Mouse (Mus musculus) spleen, adult 2 months (tissue): ENCODE results near the gene Grm4. TPM values are rescaled to one million over a fixed set of nuclear protein-coding genes. Genes with fewer than 3 reads are reported as not detected.

Source experiments
- DNase-seq, 2 experiments: peaks; one replicate each; pipeline versions ENCODE4 v3.0.0 to v3.0.0-alpha.2; 2012 to 2021; ENCODE audit warnings: low spot score in 2 of 2, low read depth in 1 of 2
- H3K27ac ChIP-seq: fragments of 200-500 bp; 2 replicates; pipeline ENCODE4 v1.5.1; 2012; ENCODE audit warnings: low read length, inconsistent platforms; ENCODE audit not compliant: insufficient read depth
- H3K27me3 ChIP-seq: fragments of 200-500 bp; 2 replicates; pipeline ENCODE4 v1.6.1; 2012; ENCODE audit warnings: mild to moderate bottlenecking, moderate library complexity, low read length, inconsistent platforms; ENCODE audit not compliant: control insufficient read depth, insufficient read depth
- H3K36me3 ChIP-seq: fragments of 200-500 bp; 2 replicates; pipeline ENCODE4 v1.6.1; 2012; ENCODE audit warnings: mild to moderate bottlenecking, low read length, inconsistent platforms; ENCODE audit not compliant: control insufficient read depth, insufficient read depth
- H3K4me1 ChIP-seq: fragments of 200-500 bp; 2 replicates; pipeline ENCODE4 v1.6.1; 2011; ENCODE audit warnings: inconsistent platforms; ENCODE audit not compliant: control insufficient read depth, insufficient read depth, insufficient read length
- H3K4me3 ChIP-seq: fragments of 200-500 bp; 2 replicates; pipeline ENCODE4 v1.5.1; 2011; ENCODE audit warnings: mild to moderate bottlenecking, inconsistent platforms; ENCODE audit not compliant: insufficient read depth, insufficient read length; ENCODE audit errors: extremely low read depth
- CTCF ChIP-seq: fragments of 200-500 bp; IDR thresholded peaks from 2 replicates; pipeline ENCODE4 v1.5.1; 2011; ENCODE audit warnings: mild to moderate bottlenecking, inconsistent platforms; ENCODE audit not compliant: insufficient read depth, insufficient read length, insufficient replicate concordance; ENCODE audit errors: extremely low read depth
- POLR2A ChIP-seq: fragments of 200-500 bp; IDR thresholded peaks from 2 replicates; pipeline ENCODE4 v1.6.1; 2011; ENCODE audit warnings: low read depth, low read length, inconsistent platforms
- WGBS: fragments of 180-500 bp; shearing (Covaris S2); methylation state at CpG from one replicate; pipeline ENCODE4 v1.1.7; 2018; 5-methylcytosine and 5-hydroxymethylcytosine counted together
- polyA plus RNA-seq: library from polyadenylated mRNA; depleted of rRNA; stranded (reverse); fragments of >200 nt; gene quantifications from 2 replicates; pipeline ENCODE4 v1.2.3, GENCODE M21; 2012

The Grm4 gene
- polyA plus RNA-seq, 1 experiment, result 0.11 TPM

DNA sequence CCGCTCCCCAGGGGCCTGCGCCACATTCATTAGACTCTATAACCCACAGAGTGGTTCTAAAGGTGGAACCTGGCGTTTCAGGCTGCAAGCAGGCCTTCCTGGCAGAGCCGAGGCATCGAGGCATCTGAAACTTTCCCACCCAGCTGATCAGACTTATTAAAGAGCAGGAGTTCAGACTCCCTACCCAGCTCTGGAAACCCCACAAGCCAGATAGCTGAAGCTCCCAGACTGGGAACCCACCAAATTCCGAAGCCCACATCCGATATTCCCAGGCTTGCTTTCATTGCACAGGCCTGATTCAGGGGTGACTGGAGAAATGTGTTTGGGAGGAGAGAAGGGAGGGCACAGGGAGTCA lies 13.6 kb downstream of the Grm4 start:
- Histone ChIP-seq H3K36me3 (no peaks in the 10 kb centered on the region), H3K4me3 (no peak overlapping the region), H3K27me3 (peaks cover 9% of the 10 kb centered on the region), H3K4me1 (no peaks in the 10 kb centered on the region; the same call in 1 of the 2 replicates), H3K27ac (no peak overlapping the region)
- TF ChIP-seq CTCF, result no peak
- TF ChIP-seq POLR2A, result no peak
- no peak for DNase-seq
- 89% methylated on average over 7 of the region's 7 CpGs for WGBS

DNA sequence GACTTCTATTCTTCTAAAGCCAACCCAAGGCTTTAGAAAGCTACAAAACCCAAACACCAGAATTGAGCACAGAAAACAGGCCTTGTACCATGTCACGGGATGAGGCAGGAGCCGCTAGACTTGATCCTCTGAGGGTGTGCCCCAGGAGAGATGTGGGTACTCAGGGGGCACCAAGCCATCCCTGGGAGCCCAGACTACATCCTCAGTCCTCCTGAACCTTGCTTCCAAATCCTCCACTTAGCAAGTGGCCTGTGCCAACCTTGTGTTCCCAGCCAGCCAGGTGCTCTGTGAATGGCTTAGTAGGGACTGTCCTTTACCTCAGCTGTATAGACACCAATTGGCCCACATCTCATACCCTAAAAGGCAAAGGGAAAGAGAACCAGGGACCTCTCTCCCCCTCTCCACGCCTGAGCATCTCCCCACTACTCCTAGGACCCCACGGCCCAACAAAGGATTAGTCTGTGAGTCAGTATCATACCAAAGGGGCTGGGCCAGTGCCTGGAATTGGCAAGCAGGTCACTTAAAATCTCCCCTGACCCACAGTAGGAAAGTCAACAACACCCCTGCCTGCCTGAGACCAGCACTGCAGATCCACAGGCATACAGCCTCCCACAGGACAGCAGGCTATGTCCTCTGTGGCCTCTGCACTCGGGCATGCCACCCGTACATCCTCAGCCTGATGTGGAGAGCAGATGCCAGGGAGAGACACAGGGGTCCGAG lies 14.2 kb downstream of the Grm4 start:
- no peaks in the 10 kb centered on the region for H3K4me1 ChIP-seq
- H3K27ac ChIP-seq, result no peak overlapping the region
- no peak for TF ChIP-seq CTCF
- no peak for TF ChIP-seq POLR2A
- no peak overlapping the region for H3K4me3 ChIP-seq
- H3K36me3 ChIP-seq, result no peaks in the 10 kb centered on the region
- no peak for DNase-seq
- H3K27me3 ChIP-seq, result peaks cover 4% of the 10 kb centered on the region
- WGBS, result 83% methylated on average over 7 of the region's 7 CpGs

DNA sequence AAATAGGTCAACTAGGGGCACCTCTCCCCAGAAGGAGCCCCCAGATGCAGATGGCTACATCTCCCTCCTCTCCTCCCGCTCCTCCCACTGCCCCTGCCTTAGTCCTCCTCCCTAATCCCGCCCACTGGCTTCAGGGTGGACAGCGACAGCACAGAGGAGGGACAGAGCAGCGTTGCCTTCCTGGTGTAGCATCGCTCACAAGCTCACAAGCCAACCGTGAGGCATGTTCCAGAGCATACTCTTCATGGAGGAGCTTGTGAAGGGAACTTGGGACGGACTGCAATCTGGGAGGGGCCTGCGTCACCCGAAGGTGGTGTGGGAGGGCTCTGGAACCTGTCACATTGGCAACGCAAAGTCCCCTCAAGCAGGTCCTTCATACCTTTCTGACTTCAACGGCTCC lies 14.8 kb downstream of the Grm4 start:
- Histone ChIP-seq H3K4me1 (no peaks in the 10 kb centered on the region), H3K4me3 (no peak overlapping the region), H3K36me3 (no peaks in the 10 kb centered on the region), H3K27me3 (0 out of 2 replicates have a peak, but pooled peaks cover 2% of the 10 kb centered on the region), H3K27ac (no peak overlapping the region)
- TF ChIP-seq POLR2A, result no peak
- no peak for TF ChIP-seq CTCF
- WGBS, result 83% methylated on average over 11 of the region's 11 CpGs
- DNase-seq, result no peak

- H3K36me3 ChIP-seq, result no peaks in the 10 kb centered on the region
- TF ChIP-seq POLR2A (no peak), CTCF (no peak)
- DNase-seq, result no peak
- H3K27me3 ChIP-seq, result no peaks in the 10 kb centered on the region
- H3K27ac ChIP-seq, result no peak overlapping the region
- WGBS, result 80% methylated on average over 10 of the region's 10 CpGs
- H3K4me3 ChIP-seq, result no peak overlapping the region
- H3K4me1 ChIP-seq, result no peaks in the 10 kb centered on the region
Measured at GRCm38 (mm10) chr17:27505221-27505881, 15.9 kb downstream of the Grm4 start.

- Histone ChIP-seq H3K4me1 (no peaks in the 10 kb centered on the region), H3K36me3 (no peaks in the 10 kb centered on the region), H3K4me3 (no peak overlapping the region), H3K27me3 (no peaks in the 10 kb centered on the region), H3K27ac (no peak overlapping the region)
- DNase-seq, result no peak
- WGBS, result 73% methylated on average over 7 of the region's 7 CpGs
- TF ChIP-seq POLR2A, result no peak
- TF ChIP-seq CTCF, result no peak
Measured at GRCm38 (mm10) chr17:27503869-27504268, 17.3 kb downstream of the Grm4 start.

DNA sequence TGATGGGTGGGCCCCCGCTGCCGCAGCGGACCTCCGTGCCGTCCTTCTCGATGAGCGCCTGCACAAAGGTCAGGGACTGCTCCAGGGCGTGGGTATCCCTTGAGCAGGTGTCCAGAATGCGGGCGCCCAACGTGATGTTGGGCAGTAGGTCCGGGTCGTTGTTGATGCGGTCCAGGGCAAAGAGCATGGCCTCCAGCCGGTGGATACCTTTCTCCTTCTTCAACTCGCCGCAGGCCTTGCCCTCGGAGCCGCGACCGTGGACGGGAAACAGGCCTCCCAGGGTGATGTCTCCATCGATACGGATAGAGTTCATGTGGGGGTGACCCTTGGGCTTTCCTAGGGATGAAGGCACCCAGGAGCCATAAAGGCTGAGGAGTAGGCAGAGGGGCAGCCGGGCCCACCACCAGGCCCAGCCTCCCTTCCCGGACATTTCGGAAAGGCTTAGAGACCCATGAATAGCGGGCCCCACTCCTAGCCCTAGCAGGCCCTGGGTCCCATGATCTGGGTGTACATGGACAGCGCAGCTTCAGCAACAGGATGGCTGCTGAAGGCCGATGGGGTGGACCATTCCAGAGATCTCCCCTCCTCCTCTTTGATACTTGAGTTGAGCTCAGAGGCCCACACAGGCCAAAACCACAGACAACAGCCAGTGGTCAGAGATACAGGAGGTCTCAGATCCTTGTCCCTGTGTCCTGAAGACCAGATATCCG lies 18.3 kb downstream of the Grm4 start:
- Histone ChIP-seq H3K27ac (no peak overlapping the region), H3K27me3 (no peaks in the 10 kb centered on the region), H3K4me1 (no peaks in the 10 kb centered on the region), H3K36me3 (no peaks in the 10 kb centered on the region), H3K4me3 (no peak overlapping the region)
- WGBS, result 93% methylated on average over 31 of the region's 31 CpGs
- DNase-seq, result no peak
- TF ChIP-seq CTCF (no peak), POLR2A (no peak)
